Mouse (Mus musculus) natural killer cell, adult 2 months (primary cell): ENCODE results near the gene Ncam1.

Source experiments
- DNase-seq, 2 experiments: peaks; one replicate each; pipeline ENCODE4 v3.0.0; 2022; ENCODE audit warnings: low spot score in 2 of 2

Gene Ncam1

DNA sequence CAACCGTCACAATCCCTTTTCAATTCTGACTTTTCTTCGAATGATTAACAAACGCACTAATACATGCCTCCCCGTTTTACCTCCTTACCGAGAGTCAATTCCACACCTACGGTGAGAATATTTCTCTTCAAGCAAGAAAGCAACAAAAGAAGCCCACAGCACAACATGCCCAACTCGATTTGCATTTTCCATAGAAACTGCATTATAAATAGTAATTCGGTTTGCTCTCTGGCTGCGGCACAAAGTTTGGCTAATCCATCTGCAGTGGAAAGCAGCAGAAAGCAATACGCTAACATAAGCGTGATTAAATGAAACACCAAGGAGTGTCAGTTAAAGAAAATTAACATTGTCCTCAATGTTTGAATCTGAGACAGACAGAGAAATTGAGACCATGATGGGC lies 177.0 kb downstream of the Ncam1 start:
- DNase-seq = no peak

DNA sequence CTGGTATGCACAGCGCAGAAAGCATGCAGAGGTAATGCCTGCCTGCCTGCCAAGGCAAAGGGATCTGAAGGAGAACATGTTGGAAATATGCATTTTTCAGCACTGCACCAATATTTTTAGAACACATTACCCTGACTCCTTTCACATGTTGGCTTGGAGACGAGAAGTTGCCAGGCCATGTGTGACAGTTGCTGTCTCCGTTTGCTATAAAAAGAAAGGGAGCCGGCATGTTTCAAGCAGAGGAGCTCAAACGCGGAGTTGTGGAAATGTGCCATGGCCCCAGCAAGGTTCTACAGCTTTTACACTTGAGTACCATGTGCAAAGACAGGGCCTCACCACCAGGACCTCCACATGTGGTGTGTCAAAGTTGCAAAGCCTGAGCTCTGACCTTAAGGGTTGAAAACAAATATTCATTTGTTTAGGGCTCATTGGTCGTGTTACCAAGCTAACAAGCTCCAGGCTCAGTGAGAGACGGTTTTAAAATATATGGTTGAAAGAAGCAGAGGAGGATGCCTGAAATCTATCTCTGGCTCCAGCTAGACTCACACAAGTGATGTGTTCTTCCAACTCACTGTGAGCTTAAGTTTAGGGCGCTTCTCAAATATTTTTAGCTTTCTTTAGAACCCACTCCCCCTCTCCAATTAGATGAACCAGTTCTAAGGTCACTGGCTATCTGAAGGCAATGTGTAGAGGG lies 179.9 kb downstream of the Ncam1 start:
- no peak for DNase-seq

DNA sequence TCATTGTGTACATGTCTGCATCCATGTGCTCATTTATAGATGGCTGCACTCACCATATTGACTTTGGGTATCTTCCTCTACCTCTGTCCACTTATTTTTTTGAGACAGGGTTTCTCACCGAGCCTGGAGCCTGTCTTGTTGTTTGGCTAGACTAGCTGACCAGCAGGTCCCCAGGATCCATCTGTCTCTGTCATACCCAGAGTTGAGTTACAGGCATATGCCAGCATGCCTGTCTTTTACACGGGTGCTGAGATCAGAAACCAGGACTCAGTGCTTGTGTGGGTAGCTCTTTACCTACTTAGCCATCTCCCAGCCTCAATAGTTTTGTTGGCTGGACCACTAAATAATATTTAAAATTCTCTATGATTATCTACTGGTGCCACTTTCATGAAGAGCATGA lies 180.5 kb downstream of the Ncam1 start:
- DNase-seq = no peak

DNA sequence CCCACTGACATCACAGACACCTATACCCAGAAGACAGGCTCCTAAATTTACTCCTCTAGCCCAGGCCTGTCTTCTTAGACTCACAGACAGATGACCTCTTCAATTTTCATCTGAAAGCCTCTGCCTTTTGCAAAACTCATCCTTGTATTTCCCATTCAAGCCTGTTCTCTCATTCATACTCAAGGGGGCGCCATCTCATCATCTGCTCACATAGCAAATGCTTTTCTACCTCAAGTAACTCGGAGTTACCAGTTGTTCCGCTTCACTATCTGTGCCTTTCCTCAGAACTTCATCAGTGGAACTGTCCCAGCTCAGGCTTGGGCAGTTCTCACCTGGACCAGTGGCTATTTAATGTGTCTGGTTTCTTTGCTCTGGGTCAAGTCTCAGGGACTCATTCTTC lies 181.5 kb downstream of the Ncam1 start:
- DNase-seq = no peak

DNA sequence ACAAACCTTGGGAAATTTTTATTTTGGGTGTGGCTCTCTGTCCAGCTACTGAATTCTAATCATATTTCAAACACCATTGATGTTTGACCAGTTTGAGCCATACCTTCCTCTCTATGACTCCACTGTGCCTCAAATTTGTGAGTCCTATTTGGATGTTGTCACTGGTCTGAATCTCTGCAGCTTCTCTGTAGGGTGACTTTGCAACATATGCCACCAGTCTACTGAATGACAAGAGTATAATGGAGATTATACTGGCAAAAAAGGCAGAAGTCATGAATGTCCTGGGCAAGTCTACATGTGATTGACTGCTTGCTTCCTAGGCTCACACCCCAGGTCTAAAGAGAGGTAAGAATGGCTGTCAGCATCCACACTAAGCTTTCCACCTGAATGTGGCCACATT lies 186.3 kb downstream of the Ncam1 start:
- no peak for DNase-seq

DNA sequence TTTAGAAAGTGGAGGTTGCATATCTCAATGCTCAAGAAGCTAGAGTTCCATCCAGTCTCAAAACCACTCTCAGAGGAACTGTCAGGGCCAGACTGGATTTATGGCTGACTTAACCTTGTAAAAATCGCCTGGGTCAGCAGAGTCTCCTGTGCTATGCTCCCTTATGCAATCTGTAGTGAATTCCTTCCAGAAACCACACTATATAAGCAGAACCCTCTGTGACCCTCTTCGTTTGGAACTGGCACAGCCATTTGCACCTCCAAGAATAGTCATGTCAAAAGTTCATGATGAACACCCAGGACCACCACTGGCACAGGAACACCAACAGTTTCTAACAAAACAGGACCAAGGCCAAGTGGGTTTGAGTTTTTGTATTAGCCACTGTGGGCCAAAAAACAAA lies 190.5 kb downstream of the Ncam1 start:
- no peak for DNase-seq

DNA sequence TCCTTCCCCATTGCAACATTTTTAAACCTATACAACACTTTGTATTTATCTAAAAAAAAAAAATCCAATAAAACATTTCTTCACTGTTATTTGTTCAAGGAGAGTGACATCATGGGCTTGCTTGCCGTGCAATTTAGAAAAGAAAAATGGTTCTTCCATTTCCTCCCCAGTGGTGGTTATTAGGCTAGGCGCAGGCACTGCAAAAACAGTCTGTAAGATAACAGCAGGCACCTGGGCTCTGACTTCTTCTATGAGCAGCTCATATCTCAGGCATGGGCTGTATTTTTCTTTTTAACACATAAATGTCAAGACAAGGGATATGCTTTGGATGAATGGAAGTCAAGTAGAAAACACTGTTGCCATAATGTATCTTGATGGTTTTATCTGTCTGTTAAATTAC lies 192.0 kb downstream of the Ncam1 start:
- no peak for DNase-seq

DNA sequence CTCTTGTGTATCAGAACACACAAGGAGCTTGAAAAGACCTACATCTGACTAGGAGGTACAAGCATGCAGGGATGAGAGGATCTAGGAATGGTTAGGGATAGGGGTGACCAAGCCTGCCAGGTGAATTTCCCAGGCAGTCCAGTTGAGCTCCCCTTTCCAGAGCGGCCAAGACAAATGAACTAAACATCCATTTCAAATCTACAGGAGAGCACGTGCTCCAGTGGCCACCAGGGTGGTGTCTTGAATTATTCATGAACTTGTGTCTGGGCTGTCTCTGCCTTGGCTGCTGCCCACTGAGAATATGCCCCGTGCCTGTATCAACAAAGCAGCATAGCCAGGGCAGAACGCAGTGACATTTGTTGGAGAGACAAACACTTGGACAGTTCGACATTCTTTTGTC lies 192.4 kb downstream of the Ncam1 start:
- no peak for DNase-seq

DNA sequence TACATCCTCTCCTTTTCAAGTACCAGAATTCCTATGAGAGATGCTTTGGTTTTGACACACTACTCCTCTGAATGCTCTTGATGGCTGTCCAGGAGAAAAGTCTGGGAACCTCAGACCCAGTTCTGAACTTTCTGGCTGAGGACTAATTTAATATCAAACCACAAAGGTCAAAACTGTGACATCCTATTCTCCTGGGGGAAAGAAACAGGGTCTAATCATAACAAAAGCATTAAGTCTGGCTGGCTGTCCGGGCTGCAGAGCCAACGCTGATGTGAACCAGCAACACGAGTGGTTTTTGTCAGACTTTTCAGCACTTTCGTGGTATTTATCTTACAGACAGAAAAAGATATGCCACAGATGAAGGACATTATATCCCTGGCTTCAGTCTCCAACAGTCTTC lies 192.9 kb downstream of the Ncam1 start:
- no peak for DNase-seq

DNA sequence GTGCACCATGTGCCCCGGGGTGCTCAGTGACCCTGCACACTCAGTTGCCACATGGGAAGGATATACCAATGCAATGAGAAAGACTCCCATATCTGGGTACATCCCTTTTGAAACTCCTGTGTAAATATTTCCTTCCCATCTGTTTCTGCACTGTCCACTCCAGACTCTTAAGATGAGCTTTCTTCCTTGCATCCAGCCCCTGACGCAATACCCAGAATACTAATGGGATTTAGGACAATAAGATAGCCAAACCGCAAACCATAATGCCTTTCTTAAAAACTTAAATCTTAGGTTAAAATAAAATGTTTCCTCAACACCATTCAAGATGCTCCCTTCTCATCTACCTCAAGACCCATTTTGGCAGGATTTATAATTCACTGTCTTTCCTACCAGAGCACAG lies 193.4 kb downstream of the Ncam1 start:
- DNase-seq = no peak

DNA sequence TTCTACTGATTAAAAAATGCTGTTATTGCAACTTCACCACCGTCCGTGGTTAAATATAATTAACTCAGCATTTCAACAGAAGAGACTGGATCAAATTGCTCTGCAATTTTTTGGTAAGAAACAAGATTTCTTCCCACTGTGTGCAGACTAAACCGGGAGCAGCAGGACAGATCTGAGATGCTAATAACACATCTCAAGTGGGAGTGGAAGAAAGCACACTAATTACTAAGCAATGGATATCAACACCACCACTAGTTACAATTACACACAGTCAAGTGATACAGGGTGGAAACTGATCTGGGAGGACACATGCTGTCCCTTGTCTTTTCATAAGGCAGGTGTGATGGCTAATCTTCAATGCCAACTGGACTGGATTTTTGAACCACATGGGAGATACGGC lies 197.5 kb downstream of the Ncam1 start:
- no peak for DNase-seq

DNA sequence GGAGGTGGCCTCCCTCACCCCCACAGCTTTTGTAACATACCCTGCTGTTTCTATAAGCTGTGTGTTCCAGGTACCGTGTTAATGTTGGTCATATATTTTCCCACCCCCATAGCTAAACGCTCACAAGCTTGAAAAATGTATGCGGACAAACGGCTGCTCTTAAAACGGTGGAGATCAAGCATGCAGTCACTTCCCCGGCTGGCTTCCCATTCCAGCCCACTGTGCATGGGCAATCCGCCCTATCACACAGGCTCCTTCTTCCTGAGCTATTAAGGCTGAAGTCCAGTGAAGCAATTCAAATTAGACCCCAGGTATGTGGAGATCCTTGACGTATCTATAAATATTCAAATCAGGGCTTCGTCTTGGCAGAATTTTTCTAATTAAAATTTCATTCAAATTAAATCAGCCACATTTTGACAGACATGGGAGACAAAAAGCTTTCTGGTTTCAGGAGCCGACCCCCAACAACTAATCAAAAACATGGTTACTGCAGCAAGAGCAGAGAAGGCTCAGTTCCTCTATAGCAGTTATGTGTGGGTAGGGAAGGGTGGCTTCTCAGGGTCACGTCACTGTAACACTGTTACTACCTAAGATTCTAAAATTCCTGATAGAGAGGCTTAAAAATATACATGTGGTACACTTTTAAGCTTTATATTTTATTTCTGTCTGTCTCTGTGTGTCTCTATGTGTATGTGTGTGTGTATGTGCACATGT lies 202.9 kb downstream of the Ncam1 start:
- DNase-seq = no peak

DNA sequence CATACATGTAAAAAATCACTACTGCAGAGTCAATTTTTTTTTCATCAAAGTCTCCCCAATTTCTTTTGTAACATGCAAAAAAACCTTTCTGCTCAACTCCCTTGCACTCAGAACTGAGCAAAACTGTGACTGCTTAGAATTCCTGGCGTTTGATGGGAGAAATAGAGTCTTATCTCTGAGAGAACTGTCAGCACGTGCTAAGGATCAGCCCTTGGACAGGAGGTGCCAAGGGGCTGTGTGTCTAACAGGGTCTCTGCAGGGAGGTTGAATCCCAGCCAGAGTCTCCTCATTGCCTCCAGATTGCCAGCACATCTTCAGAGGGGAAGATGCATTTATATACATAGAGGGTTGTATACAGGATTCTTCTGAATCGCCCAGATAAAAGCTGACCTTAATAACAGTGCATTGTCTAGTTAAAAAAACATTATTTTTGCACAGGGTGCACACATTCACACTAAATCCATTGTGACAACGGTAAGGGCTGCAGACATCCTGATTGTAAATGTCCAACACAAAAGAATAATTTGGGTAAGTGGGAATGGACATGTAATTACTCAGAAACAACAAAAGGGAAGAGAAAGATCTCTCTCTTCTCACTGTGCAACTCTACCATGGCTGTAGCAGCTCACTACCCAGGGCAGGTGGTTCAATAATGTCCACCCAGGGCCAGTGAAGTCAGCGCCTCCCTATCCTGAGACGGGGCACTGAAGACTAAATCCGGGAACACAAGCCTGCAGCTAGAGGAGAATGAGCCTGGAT lies 203.7 kb downstream of the Ncam1 start:
- no peak for DNase-seq

DNA sequence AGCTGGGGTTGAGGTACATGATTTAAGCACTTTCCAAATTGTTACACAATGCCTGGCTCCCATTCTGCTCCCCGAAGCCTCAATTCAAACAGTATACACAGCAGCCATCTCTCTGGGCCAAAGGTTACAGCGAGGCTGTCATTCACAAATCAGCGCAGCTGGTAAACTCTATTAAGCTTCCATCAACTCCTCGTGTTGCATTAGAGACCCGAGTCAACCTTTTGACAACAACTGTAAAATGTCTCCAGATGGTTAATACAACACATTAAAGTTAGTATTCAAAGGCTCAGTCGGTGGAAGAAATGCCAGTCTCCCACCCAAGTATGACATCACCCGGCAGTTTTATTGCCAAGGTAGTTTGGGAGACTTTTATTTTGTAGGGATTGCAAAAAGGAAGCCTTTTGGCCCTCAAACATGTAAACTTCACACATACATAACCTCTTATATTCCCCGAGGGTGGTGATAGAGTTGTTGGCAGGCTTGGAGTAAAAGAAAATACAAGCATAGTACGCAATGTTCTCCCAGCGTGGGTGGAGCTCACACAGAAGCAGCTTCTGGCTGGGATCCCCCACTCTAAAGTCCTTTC lies 204.7 kb downstream of the Ncam1 start:
- no peak for DNase-seq

DNA sequence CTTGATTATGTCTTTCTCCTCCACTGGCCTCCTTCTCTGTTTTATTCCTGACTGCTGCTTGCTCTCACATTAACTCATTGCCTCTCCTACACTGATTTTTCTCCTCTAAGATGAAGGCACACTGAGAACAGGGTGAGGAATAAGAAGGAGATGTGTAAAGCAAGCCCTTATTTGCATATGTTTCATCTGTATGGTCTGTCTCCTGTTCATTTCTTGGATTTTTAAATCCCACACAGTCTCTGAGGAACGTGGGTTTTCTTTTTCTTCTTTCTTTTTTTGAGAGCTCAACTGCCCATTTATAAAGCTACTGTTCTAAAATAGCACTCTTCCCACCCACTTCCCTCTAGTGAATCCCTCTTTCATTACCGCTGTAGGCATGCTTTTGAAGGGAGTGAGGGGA lies 206.7 kb downstream of the Ncam1 start:
- no peak for DNase-seq

DNA sequence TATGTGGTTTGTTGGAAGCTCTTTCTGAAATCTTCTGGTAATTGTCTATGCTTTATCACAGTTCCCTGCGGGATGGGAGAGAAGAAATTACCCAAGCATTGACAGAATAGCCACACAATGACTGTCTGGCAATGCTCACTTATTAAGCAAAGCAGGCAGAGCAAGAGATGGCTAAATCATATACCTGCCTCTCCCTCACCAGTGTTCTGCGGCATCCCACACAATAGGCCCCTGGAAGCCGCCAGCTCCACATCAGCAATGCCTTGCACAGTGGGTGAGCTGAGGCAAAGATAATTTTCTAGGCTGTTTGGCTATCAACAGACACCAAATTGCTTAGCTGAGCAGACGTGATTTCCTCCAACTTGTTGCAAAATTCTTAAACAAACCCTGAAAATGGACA lies 208.5 kb downstream of the Ncam1 start:
- DNase-seq = no peak

DNA sequence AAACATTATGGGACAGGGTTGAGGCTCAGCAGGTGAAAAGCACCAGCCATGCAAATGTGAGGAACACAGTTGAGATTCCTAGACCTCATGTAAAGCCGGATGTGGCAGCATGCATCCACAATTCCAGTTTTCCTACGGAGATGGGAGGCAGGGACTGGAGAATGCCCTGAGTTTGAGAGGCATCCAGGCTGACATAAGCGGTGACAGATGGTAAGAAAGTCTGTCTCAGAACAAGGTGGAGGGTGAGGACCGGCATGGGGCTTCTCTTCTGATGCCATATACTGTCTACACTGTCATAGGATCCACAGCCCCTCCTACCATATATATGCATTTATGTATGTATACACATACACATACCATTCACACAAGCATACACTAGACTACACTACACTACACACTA lies 221.6 kb downstream of the Ncam1 start:
- DNase-seq = no peak

DNA sequence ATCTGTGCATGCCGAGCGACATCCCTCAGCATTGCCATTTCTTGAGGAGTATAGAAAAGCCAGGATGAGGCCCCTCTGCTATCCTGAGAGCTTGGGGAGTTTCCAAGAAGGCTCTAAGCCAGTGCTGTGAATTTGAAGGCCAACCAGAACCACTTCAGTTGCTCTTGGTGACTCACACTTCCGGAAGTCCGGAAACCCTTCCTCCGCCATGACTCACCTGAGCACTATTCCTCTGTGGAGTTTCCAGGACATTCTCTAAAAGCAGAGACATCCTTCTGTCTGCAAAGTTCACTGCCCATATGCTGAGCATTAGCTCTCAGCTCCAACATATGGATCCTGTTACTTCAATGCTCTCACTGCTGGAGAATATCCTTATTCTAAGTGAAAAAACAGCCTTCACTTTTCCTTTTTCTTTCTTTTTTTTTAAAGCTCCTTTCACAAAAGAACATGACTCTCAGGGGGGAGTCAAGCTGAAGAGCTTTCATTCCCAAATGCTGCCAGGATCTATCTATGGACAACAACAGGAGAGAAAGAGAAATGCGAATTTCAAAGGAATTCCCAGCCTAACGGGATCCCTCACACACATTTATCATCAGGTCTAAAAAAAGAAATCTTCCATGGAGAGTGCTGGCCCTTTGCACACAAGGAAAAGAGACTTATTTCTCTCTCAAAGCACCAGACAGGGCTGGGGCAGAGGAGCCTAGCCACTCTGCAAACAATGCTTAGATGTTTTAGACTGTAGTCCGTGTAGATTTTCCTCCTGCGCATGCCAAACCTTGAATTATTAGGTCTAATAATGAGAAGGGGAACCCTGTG lies 226.8 kb downstream of the Ncam1 start:
- DNase-seq = no peak

DNA sequence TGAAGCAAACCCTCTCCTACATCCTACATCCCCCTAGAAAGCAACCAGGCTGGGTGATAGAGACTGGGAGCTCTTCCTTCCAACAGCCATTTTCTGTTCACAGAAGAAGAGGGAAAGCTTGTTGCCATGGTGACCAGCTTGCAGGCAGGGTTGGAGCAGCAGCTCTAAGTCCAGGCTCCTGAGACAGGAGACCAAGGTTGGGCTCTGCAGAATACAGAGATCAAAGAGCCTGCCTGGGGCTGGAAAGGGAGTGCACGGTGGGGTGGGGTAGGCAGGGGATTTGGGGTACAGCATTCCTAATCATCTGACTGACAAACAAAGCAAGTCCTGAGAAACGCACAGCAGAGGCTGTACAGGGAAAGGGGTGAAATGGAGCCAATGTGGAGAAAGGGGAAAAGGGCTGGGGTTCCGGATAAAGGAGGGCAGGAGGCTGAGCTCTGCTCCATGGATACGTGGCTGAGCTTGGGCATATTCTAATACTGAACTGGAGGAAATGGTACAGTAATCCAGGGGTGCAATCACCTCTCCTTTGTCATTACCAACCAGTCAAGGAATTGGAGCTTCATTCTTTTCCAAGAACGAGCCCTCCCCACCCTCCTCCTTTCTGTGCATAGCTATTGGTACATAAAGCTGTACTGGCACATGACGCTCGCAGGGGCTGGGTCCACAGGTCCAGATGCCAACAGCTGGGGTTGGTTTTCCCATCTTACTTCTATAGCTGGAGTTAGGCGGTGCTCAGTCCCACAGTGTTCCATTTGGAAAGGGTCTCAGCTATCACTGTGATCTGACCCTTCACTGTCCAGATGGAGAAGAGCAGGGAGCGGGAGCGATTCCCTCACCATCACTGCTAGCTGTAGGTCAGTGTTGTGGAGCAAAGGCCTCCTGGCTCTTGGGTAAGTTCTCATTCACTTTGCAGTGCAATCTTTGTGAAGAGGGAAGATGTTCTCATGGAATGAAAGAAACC lies 227.7 kb downstream of the Ncam1 start:
- DNase-seq = no peak

DNA sequence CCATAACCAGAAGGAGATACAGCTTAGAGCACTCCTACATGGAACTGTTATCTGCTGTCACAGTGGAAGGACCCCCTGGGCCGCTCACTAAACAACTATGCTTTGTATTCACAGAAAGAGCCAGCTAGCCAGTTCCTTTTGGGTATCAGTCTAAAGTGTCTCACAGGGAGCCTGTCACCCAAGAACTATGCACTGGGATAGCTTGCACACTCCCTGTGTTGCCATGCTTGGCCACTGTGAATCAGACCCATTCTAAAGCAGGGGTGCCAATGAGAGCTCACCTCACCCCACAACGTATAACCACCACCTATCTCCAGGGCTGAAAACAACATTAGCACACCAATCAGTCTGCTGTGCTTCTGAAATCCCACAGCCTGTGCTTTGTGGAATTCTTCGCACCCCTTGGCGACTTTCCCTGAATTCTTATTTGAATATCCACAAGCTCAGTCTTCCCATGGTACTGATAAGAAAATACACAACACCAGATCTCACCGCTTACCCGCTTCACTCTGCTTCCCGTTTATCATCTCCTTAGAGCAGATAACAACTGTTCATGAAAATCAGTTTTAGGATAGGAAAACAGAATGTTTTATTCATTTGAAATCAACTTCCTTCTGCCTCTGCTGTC lies 228.6 kb downstream of the Ncam1 start:
- no peak for DNase-seq
